Mouse (Mus musculus): ENCODE results near the gene Bex1.
A peak's percentile ranks its signal among the peaks of the same experiment; 100 is the strongest.

Bex1 gene

GRCm38 (mm10) chrX:136172118-136172551 lies 43.2 kb downstream of the Bex1 start, which contains the start of gene Tceal8:
Gene Tceal8, minus strand, starts transcription at chrX:136172342.
- DNase-seq (ENCODE audit: low spot score) = peak; percentile 58

GRCm38 (mm10) chrX:136171189-136172117 lies 43.9 kb downstream of the Bex1 start:
- peak; percentile 66 for DNase-seq (ENCODE audit: low spot score)

DNA sequence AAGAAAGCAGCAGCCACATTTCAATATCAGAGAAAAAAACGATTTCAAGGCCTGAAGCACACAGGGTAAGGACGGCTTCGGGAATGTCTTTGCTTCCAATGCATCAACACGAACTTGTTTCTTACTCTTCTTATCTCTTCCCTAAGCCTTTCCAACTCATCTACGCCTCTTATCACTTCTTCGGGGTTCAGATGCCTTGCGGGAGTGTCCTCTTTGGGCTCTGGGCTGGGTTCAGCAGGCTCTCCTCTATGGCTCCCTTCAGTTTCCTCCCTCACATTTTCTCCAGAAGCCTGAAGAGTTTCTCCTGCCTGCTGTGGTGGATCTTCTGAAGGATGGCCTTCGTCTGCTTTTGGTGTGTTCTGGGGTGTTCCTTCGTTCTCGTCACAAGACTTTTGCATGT lies 44.7 kb downstream of the Bex1 start:
- peak; percentile 7 for DNase-seq (ENCODE audit: low spot score)

Measured in ovary, postnatal 36 days (tissue).